Mouse (Mus musculus) gastrocnemius, postnatal 4 days (tissue): ENCODE measurements around the gene Ercc8. TPM values are rescaled to one million over a fixed set of nuclear protein-coding genes. Genes with fewer than 3 reads are reported as not detected.

ENCODE experiments used
- DNase-seq, 2 experiments: peaks; one replicate each; pipeline ENCODE4 v3.0.0; 2021 to 2022; ENCODE audit warnings: low spot score in 2 of 2, mixed read lengths in 2 of 2
- total RNA-seq, 2 experiments: library from RNA; stranded (reverse); gene quantifications; 2 replicates each; pipeline ENCODE4 v1.2.3; 2021

Gene Ercc8
- total RNA-seq, 2 experiments from 2014 or later = 13.5 to 13.7 TPM

DNA sequence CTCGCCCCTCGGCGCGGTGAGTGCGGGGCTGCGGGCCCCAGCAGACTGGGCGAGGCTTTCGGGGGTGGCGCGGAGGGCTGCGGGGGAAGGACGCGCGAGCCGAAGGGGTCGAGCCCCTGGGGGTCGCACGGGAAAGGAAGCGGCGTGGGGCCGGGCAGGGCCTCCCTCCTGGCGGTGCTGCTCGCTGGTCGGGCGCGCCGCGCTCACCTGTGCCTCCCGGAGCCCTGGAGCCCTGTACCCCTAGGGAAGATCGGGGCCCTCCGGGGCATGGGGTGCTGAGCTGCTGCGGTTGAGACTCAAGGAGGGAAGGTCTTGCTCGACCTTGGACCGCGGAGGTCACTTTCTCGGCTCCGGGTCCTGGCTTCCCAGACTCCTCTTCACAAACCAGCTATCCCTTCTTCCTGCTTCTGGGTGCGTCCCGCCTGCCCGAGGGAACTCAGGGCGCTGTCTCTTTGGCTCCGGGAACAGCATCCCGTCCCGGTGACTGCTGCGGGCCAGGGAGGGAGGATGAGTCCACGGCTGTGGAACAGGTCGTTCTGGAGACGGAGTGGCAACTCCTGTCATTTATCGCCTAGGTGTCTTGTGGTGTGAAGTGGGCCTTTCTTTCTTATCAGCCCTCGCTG, 56.1 kb downstream of the Ercc8 start:
- peak; percentile 27 to 30 for DNase-seq

DNA sequence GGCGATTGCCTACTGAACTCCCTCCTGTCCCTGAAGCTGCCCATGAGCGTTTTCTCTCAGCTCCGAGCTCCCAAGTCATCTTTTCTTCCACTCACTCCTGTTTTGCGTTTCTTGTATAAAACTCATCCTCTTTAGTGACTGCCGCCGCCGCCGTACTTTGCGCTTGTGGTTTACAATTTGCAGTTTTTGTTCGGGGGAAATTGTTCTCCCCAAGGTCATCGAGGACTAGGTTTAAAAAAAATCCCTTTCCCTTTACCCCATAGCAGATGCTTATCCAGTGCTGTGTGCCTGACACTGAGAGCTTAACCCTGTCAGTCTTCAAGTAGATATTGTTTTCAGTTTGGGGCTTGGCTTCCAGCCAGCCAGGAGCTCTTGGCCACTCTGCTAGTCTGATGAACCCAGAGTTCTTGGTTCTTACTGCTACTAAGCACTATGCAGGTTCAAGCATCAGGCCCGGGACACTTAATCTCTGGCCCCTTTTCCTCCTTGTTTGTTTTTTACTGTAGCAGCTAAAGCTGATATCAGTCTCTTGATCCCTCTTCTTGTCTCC, 56.8 kb downstream of the Ercc8 start:
- no peak for DNase-seq

DNA sequence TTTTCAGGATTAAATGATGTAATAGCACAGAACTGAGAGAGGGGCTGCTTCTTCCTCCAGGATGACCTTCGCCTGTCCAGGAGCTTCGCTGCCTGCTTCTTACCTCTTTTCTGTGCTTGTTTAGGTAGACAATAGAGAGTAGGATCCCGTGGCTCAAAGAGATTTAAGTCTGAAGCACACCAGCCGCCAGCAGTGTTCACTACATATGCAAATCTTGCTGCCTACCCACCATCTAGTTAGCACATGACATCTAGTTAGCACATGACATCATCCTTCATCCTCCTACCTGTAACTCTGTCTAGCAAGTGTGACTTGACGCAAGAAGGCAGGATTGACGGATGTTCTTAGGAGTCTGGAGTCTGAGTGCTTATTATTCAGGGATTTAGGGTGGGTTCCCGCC, 61.2 kb downstream of the Ercc8 start:
- no peak for DNase-seq

DNA sequence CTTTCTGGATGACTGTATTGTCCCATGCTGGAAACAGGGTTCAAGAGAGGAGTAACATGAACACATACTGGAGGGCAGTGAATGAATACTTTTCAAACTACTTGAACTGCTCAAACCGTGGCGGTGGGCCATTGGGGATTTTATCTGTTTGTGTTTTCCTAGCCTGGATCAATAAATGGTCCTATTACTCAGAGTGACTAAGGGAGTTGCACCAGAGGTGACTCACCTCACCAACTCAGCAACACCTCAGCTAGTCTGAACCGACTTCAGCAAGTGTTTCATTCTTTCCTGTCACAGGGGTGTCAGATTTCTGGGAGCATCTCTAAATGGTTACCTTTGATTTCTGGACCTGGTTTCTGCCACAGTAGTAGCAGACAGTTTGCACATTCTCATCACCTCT, 70.7 kb downstream of the Ercc8 start:
- DNase-seq = no peak

DNA sequence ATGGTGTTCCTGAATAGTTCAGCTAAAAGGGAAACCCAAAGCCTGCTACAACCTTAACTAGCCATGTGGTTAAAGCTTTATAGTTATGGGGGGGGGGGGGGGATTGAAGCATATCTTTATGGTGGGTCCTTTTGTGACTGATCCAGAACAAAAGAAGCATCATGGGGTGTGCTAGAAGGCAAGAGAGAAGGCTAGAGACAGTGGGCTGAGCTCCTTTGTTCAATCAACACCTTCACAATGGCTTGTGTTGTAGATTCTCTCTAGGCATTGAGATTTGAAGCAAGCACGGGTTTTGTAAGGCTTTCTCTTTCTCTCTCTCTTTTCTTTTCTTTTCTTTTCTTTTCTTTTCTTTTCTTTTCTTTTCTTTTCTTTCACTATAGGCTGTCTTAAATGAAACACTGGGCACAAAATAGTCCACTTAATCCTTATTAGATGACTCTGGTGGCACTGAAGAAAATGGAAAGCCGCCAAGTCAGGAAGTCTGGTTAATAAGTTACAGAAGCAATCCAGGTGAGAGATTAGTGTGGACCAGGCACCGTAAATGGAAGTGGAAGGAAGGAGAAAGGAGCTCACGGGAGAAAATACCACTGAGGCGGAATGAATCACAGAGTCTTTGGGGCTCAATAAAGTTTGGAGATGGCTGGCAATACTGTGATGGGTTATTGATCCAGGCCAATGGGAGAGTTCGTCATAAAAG, 71.3 kb downstream of the Ercc8 start:
- DNase-seq = no peak

DNA sequence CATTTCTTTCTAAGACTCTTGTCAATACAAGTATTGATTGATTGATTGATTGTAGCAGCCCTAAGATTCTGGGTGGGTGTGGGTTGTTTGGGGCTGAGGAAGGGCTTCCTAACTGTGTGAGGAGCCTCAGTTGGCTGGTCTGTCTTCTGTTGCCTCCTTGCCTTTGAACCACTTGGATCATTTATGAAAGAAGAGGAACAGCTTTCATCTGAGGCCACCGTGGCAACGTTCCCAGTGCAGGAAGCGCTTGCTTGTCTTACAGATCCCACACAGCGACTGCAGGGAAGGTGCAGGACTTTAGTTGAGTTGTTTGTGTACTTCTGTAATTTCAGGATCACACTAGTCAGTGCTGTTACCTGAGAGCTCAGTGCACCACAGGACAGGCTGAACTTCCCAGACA, 81.5 kb downstream of the Ercc8 start:
- DNase-seq = no peak

DNA sequence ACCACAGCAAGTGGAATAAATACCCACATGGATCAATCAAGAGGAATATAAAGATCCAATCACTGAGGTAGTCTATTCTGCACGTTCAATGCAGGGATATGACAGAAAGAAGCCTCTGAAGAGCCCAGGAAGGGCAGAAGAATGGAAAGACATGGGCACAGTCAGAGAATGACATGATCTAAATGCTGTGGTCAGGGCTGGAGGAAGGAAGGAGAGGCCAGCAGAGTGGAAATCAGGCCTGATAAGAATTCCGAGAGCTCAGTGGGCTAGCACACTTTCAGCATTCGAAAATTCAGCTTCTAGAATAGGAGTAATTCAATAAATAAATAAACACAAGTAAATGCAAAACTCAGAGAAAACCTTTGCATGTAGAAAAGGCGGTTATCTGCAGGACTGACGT, 83.2 kb downstream of the Ercc8 start:
- DNase-seq = no peak

Other genes with a start within 250 kb of the Ercc8 start
- gene Smim15, start 114.3 kb upstream of the Ercc8 start, total RNA-seq = 10 to 100 TPM; 27.6 to 28.5 TPM
- 10 to 100 TPM; 16.5 to 17.4 TPM for gene Ndufaf2, start 108 bp upstream of the Ercc8 start, total RNA-seq
- 1 to 10 TPM; 1.4 to 1.8 TPM for gene Elovl7, start 55.7 kb downstream of the Ercc8 start, total RNA-seq
- 1 to 10 TPM; 3.6 to 4.2 TPM for gene Depdc1b, start 157.6 kb downstream of the Ercc8 start, total RNA-seq